In the genomic region with DNA sequence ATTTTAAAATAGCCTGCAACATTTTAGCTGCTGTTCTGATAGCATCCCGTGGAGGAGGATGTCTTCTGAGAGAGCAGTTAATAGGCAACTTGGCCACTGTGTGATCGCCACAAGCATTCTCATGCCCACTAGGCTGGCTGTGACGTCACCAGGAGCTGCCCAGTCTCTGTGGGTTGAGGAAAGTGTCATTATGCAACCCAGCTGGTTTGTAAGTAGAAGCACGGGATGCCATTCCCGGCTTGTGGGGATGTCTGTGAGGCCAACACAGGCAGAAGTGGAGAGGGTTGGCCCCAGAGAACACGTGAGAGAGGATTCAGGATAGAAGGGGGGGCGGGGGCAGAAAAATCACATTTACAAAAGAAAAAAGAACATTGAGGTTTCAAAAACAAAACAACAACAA, we compare ENCODE assay signal across 9 mouse cellular contexts.
A peak's percentile ranks its signal among the peaks of the same experiment; 100 is the strongest.
DNase-seq lines count a peak whose midpoint lies in the region; ATAC-seq and TF ChIP-seq lines count a peak whose summit lies in the region.
"Had no signal": no experiment of that assay in that cellular context is flagged by ENCODE, and none has a peak within 500 bp of the region (broad histone marks: within the 10 kb centered on the region; RNA-seq: fewer than 3 reads in every experiment).

No protein-coding gene starts in this region.

- no peak overlapping the region for H3K4me3 ChIP-seq in heart, postnatal 0 days (ENCODE audit: low read depth, low read length)
- H3K4me3 ChIP-seq in liver, embryonic 11.5 days (ENCODE audit: low read depth, low read length): no peak overlapping the region
- H3K4me3 ChIP-seq: neural tube, embryonic 13.5 days had no signal

- peak; percentile 19 for DNase-seq in adrenal gland, adult 2 months
- no peak for DNase-seq in adrenal gland, adult 8-10 months
- peak; percentile 85 for DNase-seq in fibroblast of lung, adult 2 months (ENCODE audit: low read depth)
- DNase-seq in heart, postnatal 0 days (ENCODE audit: low spot score): peak; percentile 62
- peak; percentile 83 for DNase-seq in layer of hippocampus, adult 9-11 months
- peak; percentile 61 to 75 for DNase-seq in lung, postnatal 4 days
- no peak for DNase-seq in spleen, postnatal 36 days (ENCODE audit: low spot score in 2 of 2)
- no peak for DNase-seq in liver, embryonic 11.5 days (ENCODE audit: low spot score)

- no peak overlapping the region for H3K9ac ChIP-seq in heart, postnatal 0 days (replicated peaks; ENCODE audit: low read depth, low read length)
- no peak overlapping the region for H3K9ac ChIP-seq in liver, embryonic 11.5 days (ENCODE audit: low read depth, low read length)
- H3K9ac ChIP-seq: neural tube, embryonic 13.5 days had no signal

- H3K27ac ChIP-seq in heart, postnatal 0 days (ENCODE audit: low read depth): peak overlapping the region; percentile 33; the same call in 1 of the 2 replicates
- no peak overlapping the region for H3K27ac ChIP-seq in liver, embryonic 11.5 days (ENCODE audit: low read depth, low read length)
- H3K27ac ChIP-seq: neural tube, embryonic 13.5 days had no signal

- no peaks in the 10 kb centered on the region; the same call in 1 of the 2 replicates for H3K9me3 ChIP-seq in heart, postnatal 0 days (replicated peaks; ENCODE audit: control insufficient read depth, low read length)
- H3K9me3 ChIP-seq in liver, embryonic 11.5 days (ENCODE audit: control insufficient read depth, low read length): no peaks in the 10 kb centered on the region

- H3K4me2 ChIP-seq in heart, postnatal 0 days (ENCODE audit: low read depth, low read length): no peak overlapping the region
- H3K4me2 ChIP-seq in liver, embryonic 11.5 days: no peak overlapping the region
- H3K4me2 ChIP-seq: neural tube, embryonic 13.5 days had no signal

- peak; percentile 76; the same call in 1 of the 2 replicates for ATAC-seq in heart, postnatal 0 days (ENCODE audit: insufficient read depth, low read depth)
- ATAC-seq in liver, embryonic 11.5 days (replicated peaks; ENCODE audit: low FRiP score): no peak

- TF ChIP-seq CTCF in heart, postnatal 0 days (IDR thresholded peaks at IDR 0.05; ENCODE audit: low read depth): no peak

- H3K4me1 ChIP-seq in heart, postnatal 0 days (ENCODE audit: control insufficient read depth, insufficient read depth): peaks cover 21% of the 10 kb centered on the region
- peaks cover 3% of the 10 kb centered on the region; the same call in 1 of the 2 replicates for H3K4me1 ChIP-seq in liver, embryonic 11.5 days (replicated peaks; ENCODE audit: control insufficient read depth, insufficient read depth, low read length)

- no peaks in the 10 kb centered on the region for H3K36me3 ChIP-seq in heart, postnatal 0 days (replicated peaks; ENCODE audit: control insufficient read depth, insufficient read depth, low read length)
- H3K36me3 ChIP-seq in liver, embryonic 11.5 days (ENCODE audit: control insufficient read depth, insufficient read depth, low read length): no peaks in the 10 kb centered on the region
- H3K36me3 ChIP-seq: neural tube, embryonic 13.5 days had no signal

- WGBS in heart, postnatal 0 days: 23% methylated on average over 7 of the region's 7 CpGs
- 50% methylated on average over 7 of the region's 7 CpGs for WGBS in liver, embryonic 11.5 days

- no peak for TF ChIP-seq EP300 in heart, postnatal 0 days (IDR thresholded peaks at IDR 0.05; ENCODE audit: low read depth)

- no peaks in the 10 kb centered on the region for H3K27me3 ChIP-seq in heart, postnatal 0 days (ENCODE audit: control insufficient read depth, insufficient read depth, low read length)
- no peaks in the 10 kb centered on the region for H3K27me3 ChIP-seq in liver, embryonic 11.5 days (replicated peaks; ENCODE audit: control insufficient read depth, insufficient read depth, low read length)
- H3K27me3 ChIP-seq: neural tube, embryonic 13.5 days had no signal

Comparison
In these comparisons a context has a peak if more than half of its experiments do, and no peak if none do; other contexts are left out.
1. DNase-seq: peak in adrenal gland, adult 2 months (single experiment), fibroblast of lung, adult 2 months (single experiment), heart, postnatal 0 days (single experiment), layer of hippocampus, adult 9-11 months (single experiment) and lung, postnatal 4 days (2 of 2); none in adrenal gland, adult 8-10 months (single experiment), spleen, postnatal 36 days (0 of 2) and liver, embryonic 11.5 days (single experiment).